Mouse (Mus musculus): ENCODE results near the gene Pgs1. TPM values are rescaled to one million over a fixed set of nuclear protein-coding genes. Genes with fewer than 3 reads are reported as not detected.

Pgs1 gene
- polyA plus RNA-seq, 1 experiment from 2014 or later, result 43.8 TPM

- peak overlapping the region; percentile 92; the same call in 1 of the 2 replicates for H3K27ac ChIP-seq
Measured at GRCm38 (mm10) chr11:117973569-117973968, 12.5 kb upstream of the Pgs1 start.

GRCm38 (mm10) chr11:117974327-117975125 is 11.6 kb upstream of the Pgs1 start:
- DNase-seq (ENCODE audit: extremely low spot score, low spot score), result no peak
- 12% methylated on average over 14 of the region's 14 CpGs for WGBS
- Histone ChIP-seq H3K4me1 (peaks cover 84% of the 10 kb centered on the region), H3K36me3 (replicated peaks) (no peaks in the 10 kb centered on the region), H3K27ac (peak overlapping the region; percentile 92), H3K9me3 (no peaks in the 10 kb centered on the region), H3K4me3 (peak overlapping the region; percentile 37; the same call in 1 of the 2 replicates), H3K27me3 (ENCODE audit: poor library complexity, severe bottlenecking) (peaks cover 80% of the 10 kb centered on the region)

More at GRCm38 (mm10) chr11:117973569-117973968, 12.5 kb upstream of the Pgs1 start:
- Histone ChIP-seq H3K4me1 (peaks cover 88% of the 10 kb centered on the region), H3K36me3 (replicated peaks) (no peaks in the 10 kb centered on the region), H3K4me3 (no peak overlapping the region), H3K9me3 (no peaks in the 10 kb centered on the region), H3K27me3 (ENCODE audit: poor library complexity, severe bottlenecking) (peaks cover 70% of the 10 kb centered on the region)
- no peak for DNase-seq (ENCODE audit: extremely low spot score, low spot score)
- 47% methylated on average over 5 of the region's 5 CpGs for WGBS

- WGBS, result 1% methylated on average over 18 of the region's 18 CpGs
- peaks cover 76% of the 10 kb centered on the region for H3K4me1 ChIP-seq
Measured at GRCm38 (mm10) chr11:117975211-117975967, 10.7 kb upstream of the Pgs1 start.

GRCm38 (mm10) chr11:117976081-117976582 is 10.0 kb upstream of the Pgs1 start:
- peaks cover 68% of the 10 kb centered on the region for H3K4me1 ChIP-seq
- no peaks in the 10 kb centered on the region for H3K9me3 ChIP-seq
- H3K36me3 ChIP-seq (replicated peaks), result no peaks in the 10 kb centered on the region
- H3K27me3 ChIP-seq (ENCODE audit: poor library complexity, severe bottlenecking), result peaks cover 68% of the 10 kb centered on the region
- peak; percentile 47 for DNase-seq (ENCODE audit: extremely low spot score, low spot score)
- peak overlapping the region; percentile 92 for H3K27ac ChIP-seq
- H3K4me3 ChIP-seq, result peak overlapping the region; percentile 37
- WGBS, result 4% methylated on average over 8 of the region's 8 CpGs

More at GRCm38 (mm10) chr11:117975211-117975967, 10.7 kb upstream of the Pgs1 start:
- peak overlapping the region; percentile 92 for H3K27ac ChIP-seq
- peak overlapping the region; percentile 37 for H3K4me3 ChIP-seq
- H3K36me3 ChIP-seq (replicated peaks), result no peaks in the 10 kb centered on the region
- H3K9me3 ChIP-seq, result no peaks in the 10 kb centered on the region
- H3K27me3 ChIP-seq (ENCODE audit: poor library complexity, severe bottlenecking), result peaks cover 76% of the 10 kb centered on the region
- peak; percentile 76 for DNase-seq (ENCODE audit: extremely low spot score, low spot score)

- Histone ChIP-seq H3K4me1 (peaks cover 55% of the 10 kb centered on the region), H3K9me3 (no peaks in the 10 kb centered on the region), H3K36me3 (replicated peaks) (no peaks in the 10 kb centered on the region), H3K27me3 (ENCODE audit: poor library complexity, severe bottlenecking) (peaks cover 54% of the 10 kb centered on the region), H3K4me3 (no peak overlapping the region), H3K27ac (peak overlapping the region; percentile 1; the same call in 1 of the 2 replicates)
- 66% methylated on average over 4 of the region's 5 CpGs for WGBS
- no peak for DNase-seq (ENCODE audit: extremely low spot score, low spot score)
Measured at GRCm38 (mm10) chr11:117977694-117978360, 8.3 kb upstream of the Pgs1 start.

GRCm38 (mm10) chr11:117979388-117979787 is 6.7 kb upstream of the Pgs1 start:
- 67% methylated on average over 7 of the region's 7 CpGs for WGBS
- H3K27me3 ChIP-seq (ENCODE audit: poor library complexity, severe bottlenecking), result peaks cover 38% of the 10 kb centered on the region
- H3K36me3 ChIP-seq (replicated peaks), result no peaks in the 10 kb centered on the region
- no peak overlapping the region for H3K4me3 ChIP-seq
- no peak for DNase-seq (ENCODE audit: extremely low spot score, low spot score)
- H3K4me1 ChIP-seq, result peaks cover 40% of the 10 kb centered on the region
- no peaks in the 10 kb centered on the region for H3K9me3 ChIP-seq
- H3K27ac ChIP-seq, result no peak overlapping the region

- Histone ChIP-seq H3K9me3 (no peaks in the 10 kb centered on the region), H3K27me3 (ENCODE audit: poor library complexity, severe bottlenecking) (peaks cover 18% of the 10 kb centered on the region), H3K4me1 (peaks cover 30% of the 10 kb centered on the region), H3K36me3 (replicated peaks) (no peaks in the 10 kb centered on the region), H3K27ac (no peak overlapping the region), H3K4me3 (no peak overlapping the region)
- DNase-seq (ENCODE audit: extremely low spot score, low spot score), result no peak
- 82% methylated on average over 5 of the region's 5 CpGs for WGBS
Measured at GRCm38 (mm10) chr11:117982426-117982825, 3.7 kb upstream of the Pgs1 start.

- Histone ChIP-seq H3K4me1 (peaks cover 35% of the 10 kb centered on the region), H3K4me3 (no peak overlapping the region), H3K27me3 (ENCODE audit: poor library complexity, severe bottlenecking) (peaks cover 8% of the 10 kb centered on the region), H3K9me3 (no peaks in the 10 kb centered on the region), H3K27ac (no peak overlapping the region), H3K36me3 (replicated peaks) (no peaks in the 10 kb centered on the region)
- DNase-seq (ENCODE audit: extremely low spot score, low spot score), result no peak
- WGBS, result 77% methylated on average over 7 of the region's 7 CpGs
Measured at GRCm38 (mm10) chr11:117983770-117984169, 2.3 kb upstream of the Pgs1 start.

- Histone ChIP-seq H3K27me3 (ENCODE audit: poor library complexity, severe bottlenecking) (no peaks in the 10 kb centered on the region), H3K4me1 (peaks cover 61% of the 10 kb centered on the region), H3K9me3 (no peaks in the 10 kb centered on the region), H3K36me3 (replicated peaks) (no peaks in the 10 kb centered on the region), H3K4me3 (peak overlapping the region; percentile 98), H3K27ac (peak overlapping the region; percentile 90)
- under 1% methylated on average over 31 of the region's 32 CpGs for WGBS
- no peak for DNase-seq (ENCODE audit: extremely low spot score, low spot score)
Measured at GRCm38 (mm10) chr11:117987032-117987451, 950 bp downstream of the Pgs1 start.

- 71% methylated on average over 4 of the region's 4 CpGs for WGBS
- H3K36me3 ChIP-seq (replicated peaks), result no peaks in the 10 kb centered on the region
- H3K4me1 ChIP-seq, result peaks cover 70% of the 10 kb centered on the region
- no peaks in the 10 kb centered on the region for H3K27me3 ChIP-seq (ENCODE audit: poor library complexity, severe bottlenecking)
- no peaks in the 10 kb centered on the region for H3K9me3 ChIP-seq
- H3K4me3 ChIP-seq, result peak overlapping the region; percentile 98
- DNase-seq (ENCODE audit: extremely low spot score, low spot score), result no peak
- no peak overlapping the region for H3K27ac ChIP-seq
Measured at GRCm38 (mm10) chr11:117987968-117988367, 1.9 kb downstream of the Pgs1 start.

- Histone ChIP-seq H3K27ac (no peak overlapping the region), H3K27me3 (ENCODE audit: poor library complexity, severe bottlenecking) (no peaks in the 10 kb centered on the region), H3K4me1 (peaks cover 82% of the 10 kb centered on the region), H3K36me3 (replicated peaks) (no peaks in the 10 kb centered on the region), H3K9me3 (no peaks in the 10 kb centered on the region), H3K4me3 (no peak overlapping the region)
- WGBS, result 93% methylated on average over 4 of the region's 4 CpGs
- DNase-seq (ENCODE audit: extremely low spot score, low spot score), result no peak
Measured at GRCm38 (mm10) chr11:117989241-117989640, 3.1 kb downstream of the Pgs1 start.

GRCm38 (mm10) chr11:117989926-117990325 is 3.8 kb downstream of the Pgs1 start:
- H3K36me3 ChIP-seq (replicated peaks), result no peaks in the 10 kb centered on the region
- no peaks in the 10 kb centered on the region for H3K9me3 ChIP-seq
- H3K4me3 ChIP-seq, result no peak overlapping the region
- H3K27ac ChIP-seq, result no peak overlapping the region
- no peak for DNase-seq (ENCODE audit: extremely low spot score, low spot score)
- H3K27me3 ChIP-seq (ENCODE audit: poor library complexity, severe bottlenecking), result no peaks in the 10 kb centered on the region
- 63% methylated on average over 10 of the region's 10 CpGs for WGBS
- H3K4me1 ChIP-seq, result peaks cover 89% of the 10 kb centered on the region
